Mouse (Mus musculus): ENCODE results near the gene Ddx23.

DNA sequence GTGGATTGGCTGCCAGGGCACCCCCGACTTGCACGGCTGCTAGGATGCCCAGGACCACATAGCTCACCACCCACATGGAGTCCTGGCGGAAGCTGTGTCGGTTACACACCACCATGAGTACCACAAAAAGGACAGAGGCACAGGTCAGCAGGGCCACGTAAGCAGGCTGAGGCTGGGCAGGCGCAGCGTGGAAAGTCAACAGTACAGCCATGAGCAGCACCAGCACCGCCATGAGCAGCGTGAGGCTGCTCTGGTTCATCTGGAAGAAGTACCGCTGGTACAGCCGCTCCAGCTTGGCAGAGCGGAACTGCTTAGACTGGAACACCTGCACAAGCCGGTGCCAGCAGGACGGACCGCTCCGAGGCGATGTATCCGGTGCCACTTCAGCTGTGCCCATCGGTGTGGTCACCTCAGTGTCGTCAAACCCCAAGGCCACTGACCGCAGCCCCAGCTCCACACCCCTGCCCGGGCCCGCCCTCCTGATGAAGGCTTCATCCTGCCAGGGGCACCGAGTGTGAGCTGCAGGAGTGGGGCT lies 58.6 kb downstream of the Ddx23 start:
- no peak for TF ChIP-seq CTCF (IDR thresholded peaks at IDR 0.05; ENCODE audit: control insufficient read depth, insufficient read depth, insufficient read length)
- TF ChIP-seq USF1 (IDR thresholded peaks at IDR 0.05; ENCODE audit: low read depth): no peak
- no peak for TF ChIP-seq MAX (IDR thresholded peaks at IDR 0.05)
- TF ChIP-seq MYOD1 (IDR thresholded peaks at IDR 0.05; ENCODE audit: control insufficient read depth, insufficient read length, low read depth): no peak
- no peak for TF ChIP-seq CEBPB (IDR thresholded peaks at IDR 0.05; ENCODE audit: low read depth)
